In the genomic region with DNA sequence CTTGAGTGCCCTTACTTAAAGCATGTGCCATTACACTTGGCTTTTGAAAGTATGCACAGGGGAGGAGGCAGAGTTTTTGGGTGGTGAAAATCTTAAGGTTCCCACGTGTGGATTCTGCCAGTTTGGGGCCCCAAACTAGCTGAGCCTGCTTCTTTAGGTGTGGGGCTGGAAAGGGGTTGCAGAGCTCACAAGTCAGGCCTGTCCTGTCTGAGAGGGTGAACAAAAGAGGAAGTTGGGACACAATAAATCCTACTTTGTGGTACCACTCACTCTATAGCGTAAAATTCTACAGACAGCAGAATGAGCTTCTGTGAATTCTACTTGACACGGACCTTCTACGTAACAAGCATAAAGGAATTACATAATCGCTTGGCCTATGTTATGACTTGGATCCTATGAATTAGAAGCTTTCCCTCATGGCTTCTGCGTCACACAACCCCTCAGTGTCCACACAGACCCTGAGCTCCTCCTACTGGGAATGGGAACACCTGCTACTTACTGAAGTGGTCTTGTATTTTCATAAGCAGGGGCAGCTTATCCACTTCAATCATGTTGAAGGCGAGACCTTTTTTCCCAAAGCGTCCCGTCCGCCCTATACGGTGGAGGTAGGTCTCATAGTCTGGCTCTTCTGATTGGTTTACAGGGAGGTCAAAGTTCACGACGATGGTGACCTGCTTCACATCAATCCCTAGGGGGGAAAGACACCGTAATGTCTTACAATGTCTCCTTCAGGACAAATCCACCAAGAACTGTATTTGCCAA, we compare ENCODE assay signal across 30 mouse cellular contexts. TPM values are rescaled to one million over a fixed set of nuclear protein-coding genes. Genes with fewer than 3 reads are reported as not detected.
DNase-seq lines count a peak whose midpoint lies in the region; ATAC-seq and TF ChIP-seq lines count a peak whose summit lies in the region.
"Had no signal": no experiment of that assay in that cellular context is flagged by ENCODE, and none has a peak within 500 bp of the region (broad histone marks: within the 10 kb centered on the region; RNA-seq: fewer than 3 reads in every experiment).

No protein-coding gene starts in this region.

- H3K27me3 ChIP-seq in intestine, embryonic 14.5 days (replicated peaks; ENCODE audit: control insufficient read depth, insufficient read depth, low read length) = no peaks in the 10 kb centered on the region
- no peaks in the 10 kb centered on the region for H3K27me3 ChIP-seq in intestine, embryonic 15.5 days (replicated peaks)
- H3K27me3 ChIP-seq in MEL (ENCODE audit: control insufficient read depth in 1 of 2, insufficient read depth in 2 of 2, low read length in 2 of 2) = no peaks in the 10 kb centered on the region
- H3K27me3 ChIP-seq: forebrain, embryonic 13.5 days had no signal

- TF ChIP-seq RAD21 in MEL (IDR thresholded peaks at IDR 0.05; ENCODE audit: low read depth, low read length) = no peak

- H3K4me1 ChIP-seq in intestine, embryonic 14.5 days (replicated peaks; ENCODE audit: control insufficient read depth, insufficient read depth, low read length) = no peaks in the 10 kb centered on the region
- H3K4me1 ChIP-seq in intestine, embryonic 15.5 days (replicated peaks) = 0 out of 2 replicates have a peak, but pooled peaks cover 4% of the 10 kb centered on the region
- peaks cover 5 to 16% of the 10 kb centered on the region in 2 experiments for H3K4me1 ChIP-seq in MEL (ENCODE audit: control insufficient read depth in 1 of 2, insufficient read depth in 2 of 2, low read length in 2 of 2)
- H3K4me1 ChIP-seq: forebrain, embryonic 13.5 days; hindbrain, embryonic 13.5 days had no signal

- no peak for ATAC-seq in intestine, embryonic 14.5 days (replicated peaks; ENCODE audit: low FRiP score, low TSS enrichment, low read depth)
- no peak for ATAC-seq in intestine, embryonic 15.5 days
- ATAC-seq in common myeloid progenitor, adult 5-6 weeks (replicated peaks; ENCODE audit: low read depth, poor library complexity, severe bottlenecking) = peak; percentile 41; the same call in 1 of the 2 replicates
- ATAC-seq in megakaryocyte progenitor cell, adult 5-6 weeks (replicated peaks; ENCODE audit: poor library complexity) = peak; percentile 41
- ATAC-seq: activated CD4-positive, CD25-positive, alpha-beta regulatory T cell, adult 4 months; CD4-positive, CD25-positive, alpha-beta regulatory T cell, adult 4 months; forebrain, embryonic 13.5 days; hindbrain, postnatal 0 days; inflammation-experienced regulatory T-cells, adult 6 months had no signal

- no peak for TF ChIP-seq CTCF in MEL (IDR thresholded peaks at IDR 0.05 in 2 of 3, conservative IDR thresholded peaks at IDR 0.05 in 1 of 3; ENCODE audit: control insufficient read depth in 1 of 3, insufficient read depth in 1 of 3, low read depth in 2 of 3, low read length in 3 of 3, poor library complexity in 1 of 3, severe bottlenecking in 1 of 3)

- no peak overlapping the region for H3K4me3 ChIP-seq in intestine, embryonic 14.5 days (ENCODE audit: low read depth, low read length)
- H3K4me3 ChIP-seq in intestine, embryonic 15.5 days (replicated peaks) = no peak overlapping the region
- H3K4me3 ChIP-seq in MEL (ENCODE audit: control insufficient read depth in 1 of 2, insufficient read depth in 1 of 2, low read depth in 2 of 2, low read length in 2 of 2) = no peak overlapping the region
- H3K4me3 ChIP-seq: forebrain, embryonic 10.5 days; forebrain, embryonic 13.5 days; hindbrain, embryonic 10.5 days; hindbrain, embryonic 13.5 days had no signal

- no peaks in the 10 kb centered on the region for H3K79me2 ChIP-seq in MEL (ENCODE audit: control insufficient read depth, insufficient read depth, low read length, poor library complexity)

- no peaks in the 10 kb centered on the region for H3K9me3 ChIP-seq in intestine, embryonic 14.5 days (ENCODE audit: control insufficient read depth, low read length)
- H3K9me3 ChIP-seq in intestine, embryonic 15.5 days = no peaks in the 10 kb centered on the region
- no peaks in the 10 kb centered on the region for H3K9me3 ChIP-seq in MEL (replicated peaks; ENCODE audit: insufficient read depth, low read length)
- H3K9me3 ChIP-seq: forebrain, embryonic 10.5 days; forebrain, embryonic 13.5 days; hindbrain, embryonic 10.5 days; hindbrain, embryonic 13.5 days had no signal

- H3K9ac ChIP-seq in intestine, embryonic 14.5 days (ENCODE audit: low read length) = no peak overlapping the region
- no peak overlapping the region for H3K9ac ChIP-seq in intestine, embryonic 15.5 days
- no peak overlapping the region for H3K9ac ChIP-seq in MEL (ENCODE audit: control insufficient read depth, low read depth, low read length, poor library complexity, severe bottlenecking)
- H3K9ac ChIP-seq: forebrain, embryonic 13.5 days; hindbrain, embryonic 13.5 days had no signal

- DNase-seq in intestine, embryonic 14.5 days (ENCODE audit: low spot score) = peak; percentile 29
- DNase-seq in MEL (ENCODE audit: low read depth, low spot score) = peak; percentile 35
- DNase-seq in natural killer cell, adult 2 months (ENCODE audit: low spot score in 2 of 2) = no peak
- DNase-seq: adrenal gland, adult 8-10 months; adrenal gland, postnatal 25 days; cerebellum, adult 11-12 months; cerebellum, adult 8-10 months; cerebellum, postnatal 10 days; cerebellum, postnatal 36 days; gastrocnemius, postnatal 25 days; kidney, adult 11 months had no signal

- WGBS in intestine, embryonic 14.5 days = 83% methylated on average over 14 of the region's 14 CpGs
- 81% methylated on average over 14 of the region's 14 CpGs for WGBS in intestine, embryonic 15.5 days

- no peaks in the 10 kb centered on the region for H3K36me3 ChIP-seq in intestine, embryonic 14.5 days (ENCODE audit: control insufficient read depth, insufficient read depth, low read length)
- no peaks in the 10 kb centered on the region for H3K36me3 ChIP-seq in intestine, embryonic 15.5 days
- peaks cover 0 to 6% of the 10 kb centered on the region in 2 experiments; a peak in 2 of 4 replicates for H3K36me3 ChIP-seq in MEL (ENCODE audit: control insufficient read depth in 1 of 2, insufficient read depth in 2 of 2, low read length in 2 of 2)
- H3K36me3 ChIP-seq: forebrain, embryonic 10.5 days had no signal

- H3K27ac ChIP-seq in intestine, embryonic 14.5 days (ENCODE audit: low read depth) = no peak overlapping the region
- H3K27ac ChIP-seq in intestine, embryonic 15.5 days = no peak overlapping the region
- no peak overlapping the region for H3K27ac ChIP-seq in MEL (ENCODE audit: control insufficient read depth, low read depth, low read length)
- H3K27ac ChIP-seq: forebrain, embryonic 10.5 days; forebrain, embryonic 13.5 days; hindbrain, embryonic 10.5 days; hindbrain, embryonic 13.5 days; hindbrain, postnatal 0 days had no signal

- H3K4me2 ChIP-seq in intestine, embryonic 14.5 days (ENCODE audit: low read length) = no peak overlapping the region
- no peak overlapping the region for H3K4me2 ChIP-seq in intestine, embryonic 15.5 days (replicated peaks)
- H3K4me2 ChIP-seq: forebrain, embryonic 13.5 days; hindbrain, embryonic 13.5 days had no signal

- no peak for TF ChIP-seq POLR2A in MEL (IDR thresholded peaks at IDR 0.05; ENCODE audit: control insufficient read depth in 1 of 2, insufficient read depth in 1 of 2, low read depth in 1 of 2, low read length in 2 of 2, poor library complexity in 1 of 2)

- no peak for TF ChIP-seq EP300 in MEL (IDR thresholded peaks at IDR 0.05; ENCODE audit: low read depth in 1 of 2, low read length in 2 of 2)

RNA-seq across cellular contexts. Expression of a gene that starts 15.0 kb away (rescaled TPM):
- polyA plus RNA-seq in intestine, embryonic 14.5 days (2014; fragmentation: Nextera tagmentation; extraction: Ambion mirVana) = 2.1 and 3.1 TPM in 2 replicates
- polyA plus RNA-seq in intestine, embryonic 15.5 days (2015; fragmentation: Nextera tagmentation; extraction: Ambion mirVana) = 1.6 and 1.7 TPM in 2 replicates
- 0.33 and 0.35 TPM in 2 replicates for total RNA-seq in MEL (2012; rRNA removed)
- polyA plus RNA-seq in MEL (2012; ENCODE audit: insufficient read depth in 1 of 2, insufficient read length in 2 of 2, low read depth in 1 of 2, low replicate concordance in 2 of 2, missing spikeins in 1 of 2) = under 1 TPM in 1 of 2 experiments, not detected in 1; 0.35 TPM
- total RNA-seq in common myeloid progenitor, adult 5-6 weeks (2017) = 0.05 and 0.49 TPM in 2 replicates
- total RNA-seq in megakaryocyte progenitor cell, adult 5-6 weeks (2015) = 0.05 TPM in 1 of 2 replicates, not detected in the other
- 0.03 TPM in 1 of 2 replicates, not detected in the other for total RNA-seq in megakaryocyte progenitor cell, adult 5-6 weeks (2017)
- total RNA-seq: gastrocnemius, adult 8-10 months; gastrocnemius, postnatal 25 days; heart, postnatal 25 days had no signal

RNA-seq across cellular contexts. Expression of a gene that starts 15.1 kb away (rescaled TPM):
- 21.7 and 23.9 TPM in 2 replicates for polyA plus RNA-seq in intestine, embryonic 14.5 days (2014; fragmentation: Nextera tagmentation; extraction: Ambion mirVana)
- 18.3 and 18.9 TPM in 2 replicates for polyA plus RNA-seq in intestine, embryonic 15.5 days (2015; fragmentation: Nextera tagmentation; extraction: Ambion mirVana)
- 20.0 and 23.8 TPM in 2 replicates for total RNA-seq in MEL (2012; rRNA removed)
- polyA plus RNA-seq in MEL (2012; ENCODE audit: insufficient read depth in 1 of 2, insufficient read length in 2 of 2, low read depth in 1 of 2, low replicate concordance in 2 of 2, missing spikeins in 1 of 2) = 10 to 100 TPM in 1 of 2 experiments, not detected in 1; 15.8 TPM
- 36.8 and 45.9 TPM in 2 replicates for total RNA-seq in common myeloid progenitor, adult 5-6 weeks (2017)
- total RNA-seq in megakaryocyte progenitor cell, adult 5-6 weeks (2015) = 25.5 and 28.8 TPM in 2 replicates
- 22.3 and 23.7 TPM in 2 replicates for total RNA-seq in megakaryocyte progenitor cell, adult 5-6 weeks (2017)

RNA-seq across cellular contexts. Expression of a gene that starts 25.2 kb away (rescaled TPM):
- not detected in 2 replicates for polyA plus RNA-seq in intestine, embryonic 14.5 days (2014; fragmentation: Nextera tagmentation; extraction: Ambion mirVana)
- polyA plus RNA-seq in intestine, embryonic 15.5 days (2015; fragmentation: Nextera tagmentation; extraction: Ambion mirVana) = not detected in 2 replicates
- not detected in 2 replicates for total RNA-seq in MEL (2012; rRNA removed)
- not detected for polyA plus RNA-seq in MEL (2012; ENCODE audit: insufficient read depth in 1 of 2, insufficient read length in 2 of 2, low read depth in 1 of 2, low replicate concordance in 2 of 2, missing spikeins in 1 of 2)
- not detected in 2 replicates for total RNA-seq in common myeloid progenitor, adult 5-6 weeks (2017)
- not detected in 2 replicates for total RNA-seq in megakaryocyte progenitor cell, adult 5-6 weeks (2015)
- total RNA-seq in megakaryocyte progenitor cell, adult 5-6 weeks (2017) = not detected in 2 replicates
- total RNA-seq: adrenal gland, adult 8-10 months; adrenal gland, postnatal 25 days; gastrocnemius, adult 8-10 months; gastrocnemius, postnatal 25 days; heart, postnatal 25 days; hindbrain, postnatal 0 days had no signal
- polyA plus RNA-seq: activated CD4-positive, CD25-positive, alpha-beta regulatory T cell, adult 4 months; brain, embryonic 14.5 days; CD4-positive, CD25-positive, alpha-beta regulatory T cell, adult 4 months; embryonic facial prominence, embryonic 11.5 days; embryonic facial prominence, embryonic 14.5 days; forebrain, embryonic 10.5 days; forebrain, embryonic 13.5 days; gonadal fat pad, adult 2 months; heart, embryonic 14.5 days; heart, postnatal 0 days; hindbrain, embryonic 10.5 days; hindbrain, embryonic 13.5 days; hindbrain, postnatal 0 days; inflammation-experienced regulatory T-cells, adult 6 months had no signal

RNA-seq across cellular contexts. Expression of a gene that starts 26.8 kb away (rescaled TPM):
- 0.31 and 0.43 TPM in 2 replicates for polyA plus RNA-seq in intestine, embryonic 14.5 days (2014; fragmentation: Nextera tagmentation; extraction: Ambion mirVana)
- 0.45 and 0.77 TPM in 2 replicates for polyA plus RNA-seq in intestine, embryonic 15.5 days (2015; fragmentation: Nextera tagmentation; extraction: Ambion mirVana)
- total RNA-seq in MEL (2012; rRNA removed) = 0.16 and 0.23 TPM in 2 replicates
- polyA plus RNA-seq in MEL (2012; ENCODE audit: insufficient read depth in 1 of 2, insufficient read length in 2 of 2, low read depth in 1 of 2, low replicate concordance in 2 of 2, missing spikeins in 1 of 2) = under 1 TPM in 1 of 2 experiments, not detected in 1; 0.29 TPM
- 0.82 TPM in 1 of 2 replicates, not detected in the other for total RNA-seq in common myeloid progenitor, adult 5-6 weeks (2017)
- total RNA-seq in megakaryocyte progenitor cell, adult 5-6 weeks (2015) = 0.57 TPM in 1 of 2 replicates, not detected in the other
- 0.54 TPM in 1 of 2 replicates, not detected in the other for total RNA-seq in megakaryocyte progenitor cell, adult 5-6 weeks (2017)
- total RNA-seq: gastrocnemius, adult 8-10 months; gastrocnemius, postnatal 25 days; heart, postnatal 25 days had no signal
- polyA plus RNA-seq: CD4-positive, CD25-positive, alpha-beta regulatory T cell, adult 4 months; inflammation-experienced regulatory T-cells, adult 6 months had no signal

RNA-seq across cellular contexts. Expression of a gene that starts 26.9 kb away (rescaled TPM):
- 14.4 and 14.6 TPM in 2 replicates for polyA plus RNA-seq in intestine, embryonic 14.5 days (2014; fragmentation: Nextera tagmentation; extraction: Ambion mirVana)
- polyA plus RNA-seq in intestine, embryonic 15.5 days (2015; fragmentation: Nextera tagmentation; extraction: Ambion mirVana) = 11.6 and 14.2 TPM in 2 replicates
- 10.6 and 13.6 TPM in 2 replicates for total RNA-seq in MEL (2012; rRNA removed)
- polyA plus RNA-seq in MEL (2012; ENCODE audit: insufficient read depth in 1 of 2, insufficient read length in 2 of 2, low read depth in 1 of 2, low replicate concordance in 2 of 2, missing spikeins in 1 of 2) = 10 to 100 TPM in 1 of 2 experiments, not detected in 1; 10.5 TPM
- total RNA-seq in common myeloid progenitor, adult 5-6 weeks (2017) = 12.2 and 16.4 TPM in 2 replicates
- 9.7 and 12.6 TPM in 2 replicates for total RNA-seq in megakaryocyte progenitor cell, adult 5-6 weeks (2015)
- 12.7 and 14.1 TPM in 2 replicates for total RNA-seq in megakaryocyte progenitor cell, adult 5-6 weeks (2017)

Comparison
In these comparisons a context has a peak if more than half of its experiments do, and no peak if none do; other contexts are left out.
1. ATAC-seq: peak in common myeloid progenitor, adult 5-6 weeks (single experiment) and megakaryocyte progenitor cell, adult 5-6 weeks (single experiment); none in intestine, embryonic 14.5 days (single experiment) and intestine, embryonic 15.5 days (single experiment).
2. DNase-seq: peak in intestine, embryonic 14.5 days (single experiment) and MEL (single experiment); none in natural killer cell, adult 2 months (0 of 2).